Mouse (Mus musculus): ENCODE results near the gene Hrh1. TPM values are rescaled to one million over a fixed set of nuclear protein-coding genes. Genes with fewer than 3 reads are reported as not detected.

The Hrh1 gene
- total RNA-seq (2012; rRNA removed): not detected in 2 replicates
- total RNA-seq (2014; rRNA removed): not detected in 2 replicates
- not detected in 2 replicates for polyA plus RNA-seq (2012; ENCODE audit: insufficient read length, low read depth)

DNA sequence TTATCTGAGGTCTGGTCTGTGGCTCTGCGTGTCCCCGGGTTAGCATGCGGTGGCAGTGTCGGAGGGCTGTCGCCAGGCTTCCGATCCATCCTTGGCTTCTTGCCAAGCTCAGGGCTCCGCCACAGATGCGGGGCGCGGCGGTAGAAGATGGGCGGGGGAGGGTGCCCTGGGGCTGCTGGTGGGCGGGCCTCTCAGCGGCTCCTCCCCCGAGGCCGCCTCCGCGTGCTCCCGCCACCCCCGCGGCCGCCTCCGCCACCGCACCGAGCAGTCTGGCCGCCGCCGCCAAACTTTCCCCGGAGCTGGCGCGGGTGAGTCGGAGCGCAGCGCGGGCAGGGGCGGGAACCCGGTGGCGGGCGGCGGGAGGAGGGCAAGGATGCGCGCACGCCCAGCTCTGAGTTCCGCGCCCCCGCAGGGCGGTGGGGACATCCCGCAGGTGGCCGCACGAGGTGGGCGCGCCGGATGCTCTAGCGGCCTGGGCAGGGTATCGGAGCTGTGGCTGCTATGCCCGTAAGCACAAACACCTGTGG is at the start of gene Hrh1:
Gene Hrh1, plus strand, starts transcription at position 246 of the 527 bp plus-strand sequence.
- H3K4me3 ChIP-seq (replicated peaks in 1 of 3; ENCODE audit: low read depth in 2 of 3, low read length in 2 of 3, poor library complexity in 1 of 3): no peak within 1 kb of the TSS
- H3K4me2 ChIP-seq (ENCODE audit: insufficient read depth, low read depth, poor library complexity, severe bottlenecking): no peak within 1 kb of the TSS
- H3K27ac ChIP-seq (ENCODE audit: insufficient read depth, low read depth): no peak within 1 kb of the TSS
- TF ChIP-seq ZMIZ1 (IDR thresholded peaks at IDR 0.05; ENCODE audit: low read depth, low read length) (no peak), GABPA (IDR thresholded peaks at IDR 0.05; ENCODE audit: insufficient replicate concordance, low read depth, low read length) (no peak), ZKSCAN1 (IDR thresholded peaks at IDR 0.05; ENCODE audit: borderline replicate concordance, low read depth, low read length) (no peak), TBP (conservative IDR thresholded peaks at IDR 0.05; ENCODE audit: low read depth, low read length) (no peak), MAX (IDR thresholded peaks at IDR 0.05; ENCODE audit: low read length) (no peak), PAX5 (IDR thresholded peaks at IDR 0.05; ENCODE audit: low read length) (no peak), ETS1 (conservative IDR thresholded peaks at IDR 0.05; ENCODE audit: low read depth, low read length) (no peak), E2F4 (IDR thresholded peaks at IDR 0.05; ENCODE audit: insufficient replicate concordance, low read depth, low read length) (no peak), JUND (conservative IDR thresholded peaks at IDR 0.05; ENCODE audit: low read depth, low read length) (no peak), POLR2AphosphoS2 (IDR thresholded peaks at IDR 0.05; ENCODE audit: low read depth, low read length) (no peak), MEF2A (IDR thresholded peaks at IDR 0.05; ENCODE audit: borderline replicate concordance, low read depth, low read length) (no peak), KAT2A (IDR thresholded peaks at IDR 0.05; ENCODE audit: insufficient replicate concordance, low read length) (no peak), RCOR1 (conservative IDR thresholded peaks at IDR 0.05; ENCODE audit: low read depth, low read length) (no peak), CTCF (conservative IDR thresholded peaks at IDR 0.05 in 1 of 2, IDR thresholded peaks at IDR 0.05 in 1 of 2; ENCODE audit: low read depth in 2 of 2, low read length in 2 of 2) (no peak), SIN3A (IDR thresholded peaks at IDR 0.05; ENCODE audit: low read length) (no peak), NRF1 (IDR thresholded peaks at IDR 0.05; ENCODE audit: low read depth, low read length) (no peak), TCF12 (IDR thresholded peaks at IDR 0.05; ENCODE audit: low read depth, low read length) (no peak), NELFE (IDR thresholded peaks at IDR 0.05; ENCODE audit: low read depth, low read length) (no peak), MAFK (IDR thresholded peaks at IDR 0.05; ENCODE audit: insufficient replicate concordance, low read length) (no peak)
- H3K36me3 ChIP-seq (replicated peaks in 1 of 2; ENCODE audit: control insufficient read depth in 1 of 2, insufficient read depth in 1 of 2, low read length in 1 of 2): no peaks in the 10 kb centered on the region
- H3K9me3 ChIP-seq (replicated peaks; ENCODE audit: low read length): peaks cover 3% of the 10 kb centered on the region
- DNase-seq (ENCODE audit: extremely low read depth): no peak
- dilution Hi-C loops (cut with MboI; ENCODE audit: extremely low pct_ligation_motif_present, extremely low pct_unique_long_range_greater_than_20kb, low sequenced_read_pairs): no loop called here
- no peaks in the 10 kb centered on the region for H3K79me2 ChIP-seq (replicated peaks; ENCODE audit: control insufficient read depth, extremely low read depth, insufficient read depth, poor library complexity, severe bottlenecking)
- H3K9ac ChIP-seq (ENCODE audit: insufficient read depth, low read depth): no peak within 1 kb of the TSS
- in situ Hi-C loops (cut with MboI; ENCODE audit: low pct_ligation_motif_present, low pct_unique_long_range_greater_than_20kb, low sequenced_read_pairs): no loop called here
- H3K27me3 ChIP-seq (replicated peaks): peaks cover 53% of the 10 kb centered on the region
- no peaks in the 10 kb centered on the region for H3K4me1 ChIP-seq (ENCODE audit: control insufficient read depth in 1 of 2, insufficient read depth in 2 of 2)

- Histone ChIP-seq H3K9ac (ENCODE audit: insufficient read depth, low read depth) (no peak overlapping the region), H3K27me3 (replicated peaks) (peaks cover 80% of the 10 kb centered on the region), H3K36me3 (replicated peaks in 1 of 2; ENCODE audit: control insufficient read depth in 1 of 2, insufficient read depth in 1 of 2, low read length in 1 of 2) (no peaks in the 10 kb centered on the region), H3K9me3 (replicated peaks; ENCODE audit: low read length) (no peaks in the 10 kb centered on the region), H3K4me3 (replicated peaks in 1 of 3; ENCODE audit: low read depth in 2 of 3, low read length in 2 of 3, poor library complexity in 1 of 3) (no peak overlapping the region), H3K27ac (ENCODE audit: insufficient read depth, low read depth) (no peak overlapping the region), H3K79me2 (replicated peaks; ENCODE audit: control insufficient read depth, extremely low read depth, insufficient read depth, poor library complexity, severe bottlenecking) (no peaks in the 10 kb centered on the region), H3K4me1 (ENCODE audit: control insufficient read depth in 1 of 2, insufficient read depth in 2 of 2) (no peaks in the 10 kb centered on the region), H3K4me2 (ENCODE audit: insufficient read depth, low read depth, poor library complexity, severe bottlenecking) (no peak overlapping the region)
- dilution Hi-C loops (cut with MboI; ENCODE audit: extremely low pct_ligation_motif_present, extremely low pct_unique_long_range_greater_than_20kb, low sequenced_read_pairs): no loop called here
- DNase-seq (ENCODE audit: extremely low read depth): no peak
- in situ Hi-C loops (cut with MboI; ENCODE audit: low pct_ligation_motif_present, low pct_unique_long_range_greater_than_20kb, low sequenced_read_pairs): no loop called here
- no peak for TF ChIP-seq RAD21 (IDR thresholded peaks at IDR 0.05; ENCODE audit: low read depth, low read length)
- no peak for TF ChIP-seq PAX5 (IDR thresholded peaks at IDR 0.05; ENCODE audit: low read length)
- TF ChIP-seq MXI1 (IDR thresholded peaks at IDR 0.05; ENCODE audit: low read depth, low read length): no peak
- no peak for TF ChIP-seq TCF12 (IDR thresholded peaks at IDR 0.05; ENCODE audit: low read depth, low read length)
- no peak for TF ChIP-seq JUND (conservative IDR thresholded peaks at IDR 0.05; ENCODE audit: low read depth, low read length)
- no peak for TF ChIP-seq EP300 (IDR thresholded peaks at IDR 0.05; ENCODE audit: low read length)
- no peak for TF ChIP-seq ZMIZ1 (IDR thresholded peaks at IDR 0.05; ENCODE audit: low read depth, low read length)
- TF ChIP-seq ETS1 (conservative IDR thresholded peaks at IDR 0.05; ENCODE audit: low read depth, low read length): no peak
- no peak for TF ChIP-seq JUN (IDR thresholded peaks at IDR 0.05; ENCODE audit: insufficient read depth, low read depth, low read length)
- no peak for TF ChIP-seq MAX (IDR thresholded peaks at IDR 0.05; ENCODE audit: low read length)
Measured at GRCm38 (mm10) chr6:114354635-114355034, 43.1 kb upstream of the Hrh1 start.
